Mouse (Mus musculus): ENCODE results near the gene Olfr1427.
"Not testable (repeated sequence)": the region's sequence is repeated elsewhere in the genome, so short reads cannot be mapped to it uniquely, and the experiment has no call there.

Olfr1427 gene

DNA sequence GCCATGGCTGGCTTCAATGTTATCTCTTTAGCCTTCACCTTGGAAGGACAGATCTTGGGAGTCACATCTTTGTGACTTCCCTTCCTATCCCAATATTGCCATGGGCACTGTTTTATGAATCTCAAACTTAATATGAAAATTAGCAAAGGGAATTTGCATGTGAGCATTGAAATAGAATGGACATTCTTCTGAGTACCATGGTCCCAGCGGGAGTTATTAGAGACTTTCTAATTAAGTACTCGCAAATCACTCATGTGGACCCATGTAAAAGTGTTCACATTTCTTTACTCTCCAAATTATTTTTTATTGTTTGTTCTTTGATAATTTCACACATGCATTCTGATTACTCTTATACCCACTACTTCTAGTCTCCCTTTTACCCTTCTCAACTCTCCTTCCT is at the start of gene Olfr1427:
Gene Olfr1427 (minus strand): TSS at position 101 of the 400 bp plus-strand sequence.
- DNase-seq, result no peak

DNA sequence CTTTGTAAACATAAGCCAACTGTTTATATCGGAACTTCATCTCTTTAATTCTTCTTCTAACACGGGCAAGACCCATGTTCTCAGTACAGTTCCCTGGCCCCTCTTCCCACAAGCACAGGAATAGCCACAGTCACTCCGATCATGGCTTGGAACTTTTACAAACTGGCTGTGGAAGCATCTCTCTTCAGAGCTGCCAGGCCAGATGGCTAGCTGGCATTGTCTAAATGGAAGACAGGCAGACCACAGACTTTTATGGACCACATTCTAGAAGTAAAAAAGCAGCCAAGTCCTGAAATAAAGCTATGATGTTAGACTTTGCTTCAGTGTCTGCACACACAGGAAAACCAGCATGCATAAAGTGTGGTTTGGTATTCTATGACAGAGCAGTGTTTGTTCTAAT is 42.3 kb upstream of the Olfr1427 start:
- no peak for DNase-seq

DNA sequence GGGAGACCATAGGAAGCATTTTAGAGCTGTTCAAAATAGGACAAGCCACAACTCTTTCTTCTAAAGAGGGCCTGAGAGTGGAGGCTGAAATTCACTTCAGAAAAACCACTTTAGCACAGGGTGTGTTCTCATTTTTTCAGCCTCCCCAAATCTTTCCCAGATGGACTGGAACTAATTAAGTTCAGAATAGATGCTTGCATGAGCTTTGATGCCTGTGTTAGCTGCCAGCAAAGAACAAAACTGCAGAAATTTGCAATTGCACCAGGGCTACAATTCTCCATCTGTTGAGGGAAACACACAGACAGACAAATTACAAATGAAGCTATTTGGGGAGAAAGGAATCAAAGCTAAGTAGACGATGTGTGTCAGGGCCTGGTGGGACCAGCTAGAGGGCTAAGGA is 40.2 kb upstream of the Olfr1427 start:
- DNase-seq, result no peak

DNA sequence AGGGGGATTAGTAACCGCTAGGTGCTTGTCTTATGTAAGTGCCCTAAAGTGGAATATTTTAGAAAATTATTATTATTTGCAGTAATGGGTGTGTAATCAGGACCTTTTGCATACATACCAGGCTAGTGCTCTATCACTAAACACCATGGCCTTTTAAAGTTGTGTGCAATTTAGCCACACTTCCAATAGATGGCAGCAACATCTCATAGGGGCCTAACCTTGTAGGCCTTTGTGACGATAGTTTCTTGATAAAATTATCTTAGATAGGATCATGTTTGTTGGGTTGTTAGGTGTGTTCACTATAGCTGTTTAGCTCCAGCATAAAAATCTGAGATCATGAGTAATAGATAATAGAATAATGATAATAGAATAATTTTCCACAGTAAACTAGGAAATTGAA is 31.2 kb upstream of the Olfr1427 start:
- no peak for DNase-seq

DNA sequence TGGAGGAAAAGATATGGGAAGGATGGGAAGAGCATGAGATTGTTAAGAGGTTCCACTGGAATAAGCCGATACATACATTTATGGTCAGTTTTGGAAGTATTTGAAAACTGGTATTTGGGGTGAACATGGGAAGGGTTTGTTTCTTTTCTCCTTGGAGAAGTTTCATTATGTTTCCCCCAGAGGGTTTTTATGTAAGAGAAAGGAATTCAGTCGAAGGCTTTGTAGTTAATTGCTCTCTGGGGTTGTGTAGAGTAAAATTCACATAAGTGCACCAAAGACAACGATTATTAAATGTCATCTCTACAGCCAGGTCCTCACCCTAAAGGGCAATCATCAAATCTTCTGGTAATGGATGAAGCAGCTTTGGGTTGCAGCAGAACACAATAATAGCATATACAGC is 20.0 kb upstream of the Olfr1427 start, which contains the start of gene Olfr76:
Gene Olfr76 (minus strand): TSS at position 101 of the 400 bp plus-strand sequence.
- no peak for DNase-seq

DNA sequence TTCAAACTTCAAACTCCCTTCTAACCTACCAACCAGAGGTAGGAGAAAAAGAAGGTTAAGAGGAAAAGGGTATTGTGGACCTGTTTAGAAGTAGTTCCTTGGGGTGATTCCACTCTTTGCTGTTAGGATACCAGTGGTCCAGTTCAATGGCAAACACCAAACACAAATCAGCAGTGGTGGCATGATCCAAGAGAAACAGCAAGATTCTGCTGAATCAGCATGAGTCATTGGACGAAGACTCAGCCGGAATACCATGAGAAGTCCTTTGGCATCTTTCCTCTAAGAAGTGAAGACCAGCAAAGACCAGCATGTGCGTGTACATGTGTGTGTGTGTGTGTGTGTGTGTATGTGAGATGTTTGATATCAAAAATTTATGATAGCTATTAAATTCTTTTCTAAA is 13.3 kb upstream of the Olfr1427 start:
- no peak for DNase-seq

DNA sequence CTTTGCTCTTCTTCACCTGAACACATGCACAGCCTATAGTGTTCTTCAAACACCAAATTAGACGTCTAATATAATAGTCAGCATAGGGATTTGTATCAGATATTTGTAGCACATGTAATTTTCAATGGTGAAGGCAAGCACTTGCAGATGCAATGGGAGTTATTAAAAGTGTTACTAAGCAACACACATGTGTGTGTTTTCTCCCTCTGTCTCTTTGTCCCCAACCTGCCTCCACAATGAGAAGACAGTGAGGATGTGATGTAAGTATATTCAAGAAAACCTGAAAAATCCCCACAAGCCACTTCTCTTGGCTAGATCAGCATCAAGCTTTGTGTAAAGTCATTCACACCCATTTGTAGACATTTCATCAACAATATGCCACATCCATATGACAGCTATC is 12.7 kb upstream of the Olfr1427 start, which contains the start of gene Olfr1428:
Gene Olfr1428 (minus strand): TSS at position 101 of the 400 bp plus-strand sequence.
- no peak for DNase-seq

DNA sequence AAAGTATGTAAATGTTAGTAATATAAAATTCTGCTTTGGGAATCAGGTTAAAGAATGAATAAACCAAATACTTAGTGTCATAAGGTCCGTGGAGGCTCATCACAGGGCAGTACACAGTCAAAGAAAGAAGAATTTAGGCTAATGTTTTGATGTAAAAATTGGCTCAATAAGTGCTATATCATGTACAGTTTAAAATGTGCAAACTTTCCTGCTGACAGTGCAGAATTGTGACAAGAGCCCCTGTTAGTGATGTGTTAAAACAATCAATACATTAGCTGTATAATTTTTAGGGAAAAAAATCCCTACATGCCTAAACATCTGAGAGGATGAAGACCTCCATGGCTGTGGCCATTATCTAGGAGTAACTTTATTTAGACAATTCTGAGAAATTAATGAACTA is 10.7 kb upstream of the Olfr1427 start:
- no peak for DNase-seq

DNA sequence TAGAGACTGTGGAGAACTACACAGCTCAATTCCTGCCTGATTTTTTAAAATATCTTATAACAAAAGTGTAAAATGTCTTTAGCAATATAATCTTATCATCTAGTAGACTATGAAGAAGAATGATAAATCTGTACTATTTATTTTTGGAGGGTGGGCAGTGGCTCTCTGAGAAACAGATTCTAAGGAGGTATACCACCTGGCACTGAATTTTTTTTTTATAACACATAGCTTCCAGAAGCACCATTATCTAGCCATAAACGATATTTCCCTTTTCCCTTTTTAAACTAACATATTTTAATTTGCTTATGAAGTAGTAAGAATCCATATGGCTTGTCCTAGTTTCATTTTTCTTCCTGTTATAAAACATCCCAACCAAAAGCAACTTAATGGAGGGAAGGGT is 1.4 kb upstream of the Olfr1427 start:
- no peak for DNase-seq

DNA sequence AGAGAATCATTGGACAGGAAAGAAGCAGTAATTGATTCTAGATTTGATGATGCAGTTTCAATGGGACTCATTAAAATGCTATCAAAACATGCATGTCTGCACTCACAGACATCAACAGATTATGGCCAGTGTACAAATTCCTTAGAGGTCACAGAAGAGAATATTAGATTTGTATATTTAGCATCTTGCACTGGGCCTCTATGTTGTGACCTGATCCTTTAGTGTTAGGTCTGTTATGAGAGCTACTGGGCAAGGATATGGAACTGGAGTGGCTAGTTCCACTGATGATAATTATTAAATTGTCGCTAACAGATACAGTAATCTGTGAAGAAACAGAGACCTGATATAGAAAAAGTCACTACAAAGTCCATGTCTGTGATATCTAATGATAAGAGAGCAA is 11.2 kb downstream of the Olfr1427 start, which contains the start of gene Olfr1426:
Gene Olfr1426 (minus strand): TSS at position 101 of the 400 bp plus-strand sequence.
- no peak for DNase-seq

DNA sequence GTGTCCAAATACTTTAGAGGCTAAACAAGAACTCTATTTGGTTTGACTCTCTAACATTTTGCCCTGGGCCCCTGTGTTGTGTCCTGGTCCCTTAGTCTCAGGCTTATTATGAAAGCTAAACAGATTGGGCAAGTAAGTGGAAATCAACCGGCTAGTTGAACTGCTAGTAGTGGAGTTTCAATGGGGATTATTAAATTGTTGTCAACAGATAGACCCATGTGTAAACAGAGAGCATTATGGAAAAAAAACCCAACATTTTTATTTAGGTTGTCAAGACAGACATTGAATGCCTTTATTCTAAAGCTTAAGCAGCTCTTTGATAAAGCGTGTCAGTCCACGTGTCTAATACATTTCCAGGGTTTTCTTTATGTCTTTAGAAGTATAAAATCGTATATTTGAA is 25.5 kb downstream of the Olfr1427 start, which contains the start of gene Olfr1425:
Gene Olfr1425 (minus strand): TSS at position 101 of the 400 bp plus-strand sequence.
- DNase-seq, result not testable (repeated sequence)

DNA sequence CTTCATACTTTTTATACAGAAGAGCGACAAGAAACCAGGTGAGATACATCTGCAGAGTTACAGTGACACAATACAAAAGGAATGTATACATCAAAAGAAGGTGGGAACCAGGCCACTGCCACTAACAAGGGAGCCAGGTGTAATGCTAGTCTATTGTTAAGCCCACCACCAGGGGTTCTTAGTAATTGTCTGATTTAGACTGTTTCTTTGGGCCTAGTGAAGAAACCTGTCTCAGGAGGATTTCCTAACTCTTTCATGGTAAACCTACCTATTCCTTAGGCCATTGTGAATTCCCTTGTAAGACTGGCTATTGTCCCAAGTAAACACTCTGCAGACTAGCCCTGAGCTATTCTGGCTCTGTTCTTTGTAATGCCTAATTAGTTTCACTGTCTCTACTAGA is 33.6 kb downstream of the Olfr1427 start:
- DNase-seq, result not testable (repeated sequence)

DNA sequence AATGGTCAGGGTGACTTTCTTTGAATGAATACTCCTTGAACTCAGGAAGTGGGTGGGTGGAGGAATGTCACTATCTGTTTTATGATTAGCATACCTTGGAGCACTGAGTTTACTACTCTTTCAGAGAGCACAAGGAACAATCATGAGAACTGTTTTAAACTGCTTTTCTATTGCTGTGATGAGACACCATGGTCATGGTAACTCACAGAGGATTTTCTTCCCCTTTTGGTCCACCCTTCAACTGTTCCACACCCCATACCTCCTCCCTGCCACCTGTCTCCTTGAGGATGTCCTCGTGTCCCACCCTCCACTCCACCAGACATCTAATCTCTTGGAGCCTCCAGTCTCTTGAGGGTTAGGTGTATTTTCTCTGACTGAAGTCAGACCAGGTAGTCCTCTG is 35.3 kb downstream of the Olfr1427 start:
- not testable (repeated sequence) for DNase-seq

DNA sequence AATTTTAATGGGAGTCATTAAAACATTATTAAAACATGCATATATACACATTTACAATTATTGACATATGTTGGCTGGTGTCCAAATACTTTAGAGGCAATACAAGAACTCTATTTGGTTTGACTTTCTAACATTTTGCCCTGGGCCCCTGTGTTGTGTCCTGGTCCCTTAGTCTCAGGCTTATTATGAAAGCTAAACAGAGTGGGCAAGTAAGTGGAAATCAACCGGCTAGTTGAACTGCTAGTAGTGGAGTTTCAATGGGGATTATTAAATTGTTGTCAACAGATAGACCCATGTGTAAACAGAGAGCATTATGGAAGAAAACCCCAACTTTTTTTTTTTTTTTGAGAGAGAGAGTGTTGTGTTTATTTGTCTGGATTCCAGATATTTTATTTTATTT is 40.6 kb downstream of the Olfr1427 start, which contains the start of gene Olfr1424:
Gene Olfr1424 (minus strand): TSS at position 101 of the 400 bp plus-strand sequence.
- not testable (repeated sequence) for DNase-seq
